Mouse (Mus musculus): ENCODE data around the gene Tmem94.
"Not testable (repeated sequence)": the region's sequence is repeated elsewhere in the genome, so short reads cannot be mapped to it uniquely, and the experiment has no call there.

Gene Tmem94

DNA sequence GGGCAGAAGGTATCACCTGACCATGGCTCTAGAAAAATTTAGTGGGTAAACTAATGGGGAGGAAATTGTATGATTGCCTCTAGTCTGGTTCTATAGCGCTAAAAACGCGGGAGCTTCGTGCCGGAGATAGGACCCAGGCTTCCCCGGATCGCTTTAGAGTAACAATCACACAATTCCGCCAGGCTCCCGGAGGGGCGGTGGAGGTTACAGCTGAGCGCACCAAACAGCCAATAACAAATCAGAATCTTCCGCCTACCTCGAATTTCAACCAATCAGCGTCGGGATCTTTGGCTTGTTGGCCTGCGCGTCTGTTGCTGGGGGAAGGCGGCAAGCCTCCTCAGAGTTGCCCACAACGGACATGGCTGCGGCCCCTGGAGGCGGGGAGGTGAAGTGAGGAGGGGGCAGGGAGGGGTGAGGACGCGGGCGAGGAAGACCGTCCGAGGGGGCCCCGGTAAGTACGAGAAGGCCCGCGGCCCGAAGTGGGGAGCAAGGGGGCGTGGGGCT lies at the start of gene Tmem94:
TSS of gene Tmem94 (plus strand) at position 331 of the 504 bp plus-strand sequence.
- DNase-seq: peak; percentile 94 to 97

DNA sequence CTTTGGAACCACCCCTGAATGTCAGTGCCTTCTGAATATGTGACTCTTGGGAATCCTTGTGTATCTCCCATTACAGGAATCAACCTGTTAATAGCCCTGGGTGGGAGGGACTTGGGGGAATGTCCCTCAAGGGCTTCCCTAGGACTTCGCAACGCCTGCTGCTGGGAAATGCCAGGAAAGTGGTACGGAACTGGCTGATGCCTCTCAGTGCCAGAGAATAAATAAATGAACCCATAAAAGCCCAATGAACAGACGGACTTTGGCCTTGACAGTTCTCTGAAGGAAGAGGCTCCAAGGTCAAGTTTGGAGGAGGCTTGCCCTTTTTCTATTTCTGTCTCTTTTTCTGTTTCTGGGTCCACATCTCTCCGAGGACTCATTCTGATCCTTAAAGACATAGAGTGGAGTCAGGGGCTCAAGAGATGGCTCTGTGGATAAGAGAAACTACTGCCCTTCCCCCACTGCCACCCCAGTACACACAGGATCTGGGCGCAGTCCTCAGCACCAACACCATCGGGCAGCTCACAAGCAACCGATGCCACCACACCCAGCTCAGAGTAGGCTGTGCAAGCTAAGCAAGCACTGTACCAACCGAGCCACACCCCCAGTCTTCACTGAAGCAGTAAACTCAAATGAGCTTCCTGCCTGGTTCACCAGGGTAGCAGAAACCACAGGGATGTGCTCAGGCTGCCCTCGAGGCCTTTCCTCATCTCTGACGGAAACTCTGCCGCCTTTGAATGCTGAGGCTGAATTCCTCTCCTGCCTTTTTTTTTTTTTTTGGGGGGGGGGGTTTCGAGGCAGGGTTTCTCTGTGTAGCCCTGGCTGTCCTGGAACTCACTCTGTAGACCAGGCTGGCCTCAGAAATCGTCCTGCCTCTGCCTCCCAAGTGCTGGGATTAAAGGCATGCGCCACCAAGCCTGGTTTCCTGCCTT lies 48.6 kb upstream of the Tmem94 start:
- no peak for DNase-seq

DNA sequence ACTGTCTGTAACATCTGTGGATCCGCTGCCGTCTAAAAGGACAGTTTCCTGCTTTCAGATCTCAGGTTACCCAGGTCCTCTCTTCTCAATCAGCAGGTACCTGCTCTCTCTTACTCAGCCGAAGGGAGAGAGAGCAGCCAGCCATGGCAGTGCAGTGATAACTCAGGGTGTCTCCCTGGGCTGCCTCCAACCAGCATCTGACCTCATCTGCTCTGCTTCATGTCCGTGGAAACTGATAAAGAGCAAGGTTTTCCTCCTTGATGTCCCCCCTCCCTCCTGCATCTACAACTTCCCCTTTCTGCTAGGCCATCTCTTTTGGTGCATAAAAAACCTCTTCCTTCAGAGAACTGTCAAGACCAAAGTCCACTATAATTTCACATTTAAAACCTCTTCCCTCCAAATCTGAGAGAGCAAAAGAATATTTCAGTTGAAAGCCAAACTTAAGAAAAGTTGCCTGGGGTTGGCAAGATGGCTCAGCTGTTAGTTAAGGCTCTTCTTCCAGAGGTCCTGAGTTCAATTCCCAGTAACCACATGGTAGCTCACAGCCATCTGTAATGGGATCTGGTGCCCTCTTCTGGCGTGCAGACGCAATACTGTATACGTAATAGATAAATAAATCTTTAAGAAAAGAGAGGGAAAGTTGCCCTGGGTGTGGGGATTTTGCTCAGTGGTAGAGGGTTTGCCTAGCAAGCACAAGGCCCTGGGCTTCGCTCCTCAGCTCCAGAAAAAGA lies 47.4 kb upstream of the Tmem94 start:
- no peak for DNase-seq

DNA sequence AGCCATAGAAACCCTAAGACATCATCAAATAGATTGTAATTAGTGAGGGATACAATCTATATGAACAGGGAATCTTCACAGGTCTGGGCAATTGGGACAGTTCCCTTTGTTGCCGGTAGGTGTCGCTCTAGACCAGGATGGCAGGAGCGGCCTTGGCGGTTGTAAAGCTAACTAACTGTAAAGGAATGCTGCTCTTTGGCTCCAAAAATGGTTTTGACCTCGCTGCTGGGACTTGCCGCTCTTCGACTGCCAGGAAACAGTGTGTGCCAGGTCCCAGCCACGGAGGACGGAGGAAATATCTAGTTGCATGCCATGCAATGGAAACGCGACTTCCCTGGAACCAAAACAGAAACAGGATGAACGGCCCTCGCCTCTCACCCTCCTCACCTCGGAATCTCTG lies 42.6 kb upstream of the Tmem94 start:
- peak; percentile 87 to 92 for DNase-seq

DNA sequence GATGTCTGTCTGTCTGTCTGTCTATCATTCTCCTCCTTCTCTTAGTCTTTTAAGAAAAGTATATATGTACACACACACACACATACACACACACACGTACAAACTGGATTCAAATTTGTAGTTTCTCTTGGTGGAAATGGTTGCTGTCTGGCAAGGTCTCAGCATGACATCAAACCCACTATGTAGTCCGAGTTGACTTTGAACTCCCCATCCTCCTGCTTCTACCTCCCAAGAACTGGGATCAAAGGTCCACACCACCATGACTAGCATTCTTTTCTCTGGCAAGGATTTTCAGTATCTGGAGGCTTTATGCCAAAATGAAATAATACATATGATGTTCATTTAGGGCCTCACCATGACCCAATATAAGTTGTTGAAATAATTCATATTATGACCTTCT lies 42.0 kb upstream of the Tmem94 start:
- no peak for DNase-seq

DNA sequence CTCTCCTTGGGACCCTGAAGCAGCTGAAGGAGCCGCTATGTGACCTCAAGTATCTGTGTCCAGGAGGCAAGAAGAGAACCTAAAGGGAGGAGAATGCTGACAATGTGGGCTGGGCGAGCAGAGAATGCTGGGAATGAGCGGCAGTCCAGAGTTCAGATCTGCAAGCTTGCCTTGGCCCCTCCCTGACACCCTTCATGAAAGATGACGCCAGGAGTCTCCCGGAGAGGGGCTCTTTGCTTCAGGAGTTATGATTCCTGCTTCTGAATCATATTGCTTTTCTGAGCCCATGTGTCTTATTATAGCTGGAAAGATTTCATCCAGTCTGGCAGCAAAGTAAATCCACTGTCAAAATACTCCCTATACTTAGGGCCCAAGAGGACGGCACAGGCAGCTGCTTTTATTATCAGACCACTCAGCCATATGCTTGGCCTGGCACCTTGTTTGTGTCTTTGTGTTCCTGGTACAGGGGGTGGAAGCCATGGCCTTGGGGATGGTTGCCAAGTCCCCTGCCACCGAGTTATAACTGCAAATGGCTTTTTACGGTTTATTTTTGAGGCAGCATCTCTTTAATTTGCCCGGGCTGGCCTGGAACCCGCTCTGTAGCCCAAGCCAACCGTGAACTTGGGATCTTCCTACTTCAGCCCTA lies 31.1 kb upstream of the Tmem94 start:
- no peak for DNase-seq

DNA sequence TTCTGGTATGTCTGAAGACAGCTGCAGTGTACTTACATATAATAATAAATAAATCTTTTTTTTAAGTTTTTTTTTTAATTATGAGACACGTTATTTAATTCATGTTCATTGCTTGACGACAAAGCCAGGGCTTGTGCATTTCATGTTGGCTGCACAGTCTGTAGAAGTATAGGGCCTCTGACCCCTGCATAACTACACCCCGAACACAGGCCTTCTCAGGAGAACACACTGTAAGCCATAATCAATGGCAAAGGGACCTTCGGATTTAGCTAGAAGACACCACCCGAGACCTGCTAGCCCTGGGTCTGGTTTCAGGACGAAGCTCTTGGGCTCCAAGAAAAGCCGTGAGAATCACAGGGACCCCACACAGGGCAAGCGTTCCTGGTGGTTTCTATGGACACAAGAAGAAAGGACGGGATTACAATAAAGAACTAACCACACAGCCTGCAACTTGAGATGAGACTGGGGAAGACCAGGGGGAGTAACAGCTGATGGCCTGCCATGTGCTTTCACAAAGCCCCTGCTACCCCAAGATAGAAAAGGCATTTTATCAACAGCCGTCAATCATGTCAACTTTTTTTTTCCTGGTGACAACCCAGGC lies 27.5 kb upstream of the Tmem94 start:
- no peak for DNase-seq

DNA sequence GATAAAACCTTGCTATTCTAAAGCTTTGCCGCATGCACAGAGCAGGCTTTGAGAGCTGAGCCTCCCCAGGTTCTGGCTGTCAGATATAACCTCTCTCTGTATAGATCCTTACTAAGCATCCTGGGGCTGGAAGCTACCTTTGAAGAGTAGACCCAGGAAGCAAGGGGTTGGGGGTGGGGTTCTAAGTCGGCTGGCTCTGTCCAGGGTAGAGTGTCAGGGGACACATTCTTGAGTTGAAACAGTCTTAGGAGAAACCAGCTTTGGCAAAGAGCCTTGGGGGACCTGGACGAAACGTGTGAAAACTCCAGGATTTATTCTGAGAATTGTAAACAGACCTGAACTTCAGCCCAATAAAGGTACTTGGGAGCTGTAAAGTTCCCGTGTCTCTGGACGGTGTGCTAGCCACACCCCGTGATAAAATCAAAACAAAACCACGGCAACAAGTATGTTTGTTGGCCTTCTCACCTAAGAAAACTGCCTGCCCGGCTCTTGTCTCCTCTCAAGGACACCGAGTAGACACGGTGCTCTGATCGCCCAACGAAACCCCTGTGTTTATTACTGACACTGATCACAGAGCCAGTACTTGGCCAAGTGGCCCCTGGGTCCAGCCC lies 26.9 kb upstream of the Tmem94 start:
- DNase-seq: no peak

DNA sequence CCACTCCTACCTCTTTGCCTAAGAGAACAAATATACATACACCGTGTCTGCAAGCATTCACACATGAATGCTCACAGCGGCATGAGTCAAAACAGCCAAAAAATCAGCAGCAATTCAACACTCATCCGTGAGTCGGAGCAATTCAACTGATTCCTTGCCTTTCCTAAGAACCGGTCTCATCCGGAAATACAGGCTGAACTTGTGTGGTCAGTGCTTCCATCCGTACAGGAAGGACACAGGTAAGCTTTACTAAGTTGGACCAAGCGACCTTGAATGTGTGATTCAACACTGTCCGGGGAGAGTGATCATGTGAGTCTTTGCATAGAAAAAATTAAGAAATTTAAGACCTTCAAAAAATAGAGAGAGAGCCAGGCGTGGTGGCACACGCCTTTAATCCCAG lies 24.2 kb upstream of the Tmem94 start:
- DNase-seq: no peak

DNA sequence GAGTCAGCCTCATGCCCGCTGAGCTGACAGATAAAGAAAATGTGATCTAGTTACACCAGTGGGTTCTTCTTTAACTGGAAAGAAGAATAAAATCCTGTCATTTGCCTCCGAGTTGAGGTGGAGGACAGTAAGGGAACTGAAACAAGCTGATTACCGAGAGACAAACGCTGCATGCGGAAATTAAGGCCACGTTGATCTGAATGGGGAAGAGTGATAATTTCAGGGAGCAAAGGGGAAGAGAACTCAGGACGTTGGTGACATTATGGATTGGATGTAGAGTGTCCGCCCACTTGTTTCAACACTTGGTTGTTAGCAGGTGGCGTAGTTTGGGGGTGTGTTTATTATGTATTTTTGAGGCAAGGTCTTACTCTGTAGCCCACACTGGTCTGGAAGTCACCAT lies 22.3 kb upstream of the Tmem94 start:
- no peak for DNase-seq

DNA sequence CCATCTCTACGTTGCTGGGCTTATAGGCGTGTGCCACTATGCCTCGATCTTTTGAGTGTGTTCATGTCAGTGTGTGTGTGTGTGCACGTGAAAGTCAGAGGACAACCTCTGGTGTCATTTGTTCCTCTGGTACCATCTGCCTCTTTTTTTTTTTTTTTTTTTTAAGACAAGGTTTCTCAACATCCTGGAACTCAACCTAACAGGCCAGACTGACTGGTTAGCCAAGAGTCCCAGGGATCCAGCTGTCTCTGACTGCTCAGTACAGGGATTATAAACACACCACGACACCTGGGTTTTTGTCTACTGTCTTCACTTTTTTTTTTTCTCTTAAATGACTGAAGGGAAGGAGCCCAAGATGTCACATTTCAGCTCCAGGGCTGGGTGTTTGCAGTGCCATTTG lies 20.8 kb upstream of the Tmem94 start:
- DNase-seq: no peak

DNA sequence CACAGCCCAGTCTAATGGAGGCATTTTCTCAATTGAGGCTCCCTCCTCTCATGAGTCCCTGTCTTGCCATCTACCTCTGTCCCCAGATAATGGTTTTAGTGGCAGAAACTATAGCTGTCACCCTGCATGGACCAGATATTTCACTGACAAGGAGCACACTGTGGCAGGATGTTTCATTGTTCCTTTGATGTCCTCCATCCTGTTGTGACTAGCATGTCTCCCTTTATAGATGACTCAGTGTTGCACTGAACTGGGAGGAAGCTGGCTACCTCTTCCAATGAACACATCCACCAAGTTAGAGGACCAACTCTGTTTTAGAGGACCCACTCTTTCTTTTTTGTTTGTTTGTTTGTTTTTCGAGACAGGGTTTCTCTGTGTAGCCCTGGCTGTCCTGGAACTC lies 19.1 kb upstream of the Tmem94 start:
- DNase-seq: no peak

DNA sequence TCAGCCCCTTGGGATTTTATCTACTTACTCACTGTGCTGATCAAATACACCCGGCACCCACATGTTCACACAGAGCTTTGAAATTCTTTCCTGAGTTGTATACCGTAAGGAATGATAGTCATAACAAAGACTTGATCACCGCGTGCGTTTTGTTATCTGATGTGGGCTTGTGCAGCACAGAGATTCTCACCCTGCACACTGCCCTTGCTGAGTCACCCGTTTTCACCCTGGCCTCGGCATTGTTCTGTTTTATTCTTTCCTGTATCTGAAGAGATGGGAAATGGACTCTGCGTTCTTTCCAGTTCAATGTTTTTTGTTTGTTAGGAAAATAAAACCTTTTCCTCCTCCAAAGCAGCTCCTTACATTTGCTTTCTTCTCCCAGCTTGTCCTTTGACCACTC lies 18.5 kb upstream of the Tmem94 start:
- DNase-seq: no peak

DNA sequence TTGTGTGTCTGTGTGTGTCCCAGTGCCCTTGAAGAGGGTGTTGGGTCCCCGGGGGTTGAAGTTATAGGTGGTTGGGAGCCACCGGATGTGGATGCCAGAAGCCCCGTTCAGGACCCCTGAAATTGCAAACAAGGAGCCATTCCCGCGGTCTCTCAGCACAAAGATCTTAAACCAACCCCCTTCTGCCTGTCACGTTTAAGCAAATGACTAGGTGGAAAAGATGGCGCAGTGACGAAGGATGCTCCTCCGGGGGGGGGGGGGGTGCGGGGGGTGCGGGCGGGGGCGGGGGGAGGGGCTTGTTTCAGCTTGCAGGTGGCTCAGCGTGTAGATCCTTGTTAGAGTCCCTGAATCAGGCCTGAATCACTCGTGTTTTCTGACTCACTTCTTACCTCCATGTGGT lies 17.9 kb upstream of the Tmem94 start:
- DNase-seq: no peak

DNA sequence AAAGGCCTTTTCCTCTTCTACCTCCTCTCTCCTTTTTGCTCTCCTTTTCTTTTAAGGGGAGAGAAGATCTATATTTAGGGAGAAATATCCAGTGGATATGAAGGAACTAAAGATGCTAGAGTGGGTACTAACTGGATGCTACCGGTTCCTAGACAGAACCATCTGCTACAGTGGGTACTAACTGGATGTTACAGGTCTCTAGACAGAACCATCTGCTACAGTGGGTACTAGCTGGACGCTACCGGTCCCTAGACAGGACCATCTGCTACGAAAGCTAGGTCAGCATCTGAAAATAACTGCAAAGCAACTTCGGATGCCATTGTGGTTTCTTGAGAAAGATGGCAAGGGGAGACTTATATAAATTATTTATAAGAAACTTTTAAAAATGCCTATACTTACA lies 15.4 kb upstream of the Tmem94 start:
- DNase-seq: peak; percentile 17 to 43

DNA sequence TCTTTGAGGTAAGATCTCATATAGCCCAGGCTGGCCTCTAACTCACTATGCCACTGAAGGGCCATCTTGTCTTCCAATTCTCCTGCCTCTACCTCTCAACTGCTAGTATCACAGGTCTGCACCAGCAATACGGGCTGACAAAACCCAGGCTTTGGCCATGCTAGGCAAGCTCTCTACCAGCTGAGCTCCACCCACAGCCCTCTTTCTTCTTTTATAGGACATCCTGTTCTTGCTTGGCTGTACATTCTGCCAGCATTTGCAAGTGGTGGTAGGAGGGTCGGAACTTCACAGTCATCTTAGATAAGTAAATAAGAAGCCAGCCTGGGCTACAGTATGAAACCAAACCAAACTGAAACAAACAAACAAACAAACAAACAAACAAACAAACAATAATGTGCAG lies 13.5 kb upstream of the Tmem94 start:
- no peak for DNase-seq

DNA sequence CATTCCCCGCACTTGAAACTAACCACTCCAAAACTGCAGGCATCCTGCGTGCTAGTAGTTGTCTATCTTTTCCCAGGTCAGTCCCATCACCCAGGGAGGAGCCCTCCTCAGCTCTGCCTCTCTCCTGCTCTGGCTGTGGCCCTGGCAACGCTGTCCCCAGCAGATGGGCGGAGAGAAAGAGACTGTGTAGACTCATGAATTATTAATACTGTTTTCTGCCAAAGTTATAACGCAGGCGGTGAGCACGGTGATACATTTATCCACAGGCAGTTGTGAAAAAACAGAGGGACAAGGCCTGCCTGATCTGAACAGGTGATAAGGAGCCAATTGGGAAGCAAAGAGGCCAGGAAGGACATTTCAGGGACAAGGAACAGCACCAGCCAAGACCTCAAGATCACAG lies 12.6 kb upstream of the Tmem94 start:
- no peak for DNase-seq

DNA sequence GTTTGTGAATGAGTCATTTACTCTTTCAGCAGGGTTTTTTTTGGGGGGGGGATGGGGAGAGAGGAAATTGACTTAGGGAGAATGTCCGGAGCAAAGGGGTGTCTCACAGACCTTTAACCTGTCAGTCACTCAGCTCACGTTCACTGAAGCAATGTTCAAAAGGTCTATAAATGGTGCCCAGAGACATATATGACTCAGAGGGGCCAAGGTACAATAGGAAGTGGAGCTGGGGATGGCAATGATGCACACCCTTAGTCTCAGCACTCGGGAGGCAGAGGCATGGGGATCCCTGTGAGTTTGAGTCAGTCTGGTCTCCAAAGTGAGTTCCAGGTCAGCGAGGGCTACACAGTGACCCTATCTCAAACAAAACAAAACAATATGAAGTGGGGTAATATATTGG lies 11.7 kb upstream of the Tmem94 start:
- no peak for DNase-seq

DNA sequence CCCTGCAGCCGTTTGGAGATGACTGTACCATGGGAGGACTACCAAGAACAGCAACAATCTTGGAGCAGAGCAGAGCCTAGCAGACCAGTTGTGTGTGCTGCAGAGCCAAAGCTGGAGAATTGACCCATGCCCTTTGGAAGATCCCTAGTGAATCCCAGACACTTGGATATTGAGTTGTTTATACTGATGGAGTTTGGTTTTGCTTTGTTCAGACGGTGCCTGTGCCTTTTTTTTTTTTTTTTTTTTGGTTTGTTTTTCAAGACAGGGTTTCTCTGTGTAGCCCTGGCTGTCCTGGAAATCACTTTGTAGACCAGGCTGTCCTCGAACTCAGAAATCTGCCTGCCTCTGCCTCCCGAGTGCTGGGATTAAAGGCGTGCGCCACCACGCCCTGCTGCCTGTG lies 3.1 kb upstream of the Tmem94 start:
- not testable (repeated sequence) for DNase-seq

DNA sequence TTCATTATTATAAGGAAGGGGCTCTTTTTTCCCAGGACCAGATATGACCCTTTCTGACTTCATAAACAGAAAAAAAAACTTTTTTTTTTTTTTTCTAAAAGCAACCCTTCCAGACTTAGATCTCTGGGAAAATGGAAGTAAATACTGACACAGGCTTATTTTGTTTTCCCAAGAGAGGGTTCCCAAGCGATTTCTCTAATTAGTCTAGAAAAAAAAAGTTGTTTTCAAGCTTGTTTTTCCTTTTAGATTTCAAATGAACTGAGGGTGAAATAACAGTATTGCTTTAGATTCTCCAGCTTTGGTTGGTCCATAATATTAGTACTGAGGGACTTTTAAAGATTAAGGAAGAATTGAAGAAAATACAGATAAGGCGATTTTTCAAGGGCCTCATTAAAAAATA lies 535 bp upstream of the Tmem94 start:
- no peak for DNase-seq

DNA sequence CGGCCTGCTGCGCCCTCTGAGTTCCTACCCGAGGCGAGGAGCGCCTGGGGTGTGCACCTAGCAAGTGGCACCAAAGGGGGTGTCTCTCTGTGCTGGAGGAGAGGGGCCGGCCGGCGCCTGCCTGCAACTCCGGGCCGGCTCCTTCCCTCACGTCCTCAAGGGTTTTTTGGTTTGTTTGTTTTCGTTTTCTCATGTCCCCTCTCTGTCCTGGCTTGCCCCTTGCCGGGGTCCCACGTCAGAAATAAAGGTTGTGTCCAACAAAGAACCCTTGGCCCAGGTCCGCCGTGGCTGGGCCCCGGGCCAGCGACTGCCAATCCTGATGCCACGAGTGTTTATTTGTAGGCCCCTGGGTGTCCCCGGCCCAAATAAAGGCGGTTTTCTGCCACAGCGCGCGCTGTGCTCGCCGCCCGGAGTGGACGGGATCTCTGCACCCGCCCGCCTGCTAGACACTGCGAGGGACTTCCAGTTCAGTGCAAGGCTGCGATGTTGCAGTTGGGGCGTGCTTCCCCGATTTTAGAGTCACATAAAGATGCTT lies 441 bp downstream of the Tmem94 start:
- DNase-seq: peak; percentile 59 to 72

DNA sequence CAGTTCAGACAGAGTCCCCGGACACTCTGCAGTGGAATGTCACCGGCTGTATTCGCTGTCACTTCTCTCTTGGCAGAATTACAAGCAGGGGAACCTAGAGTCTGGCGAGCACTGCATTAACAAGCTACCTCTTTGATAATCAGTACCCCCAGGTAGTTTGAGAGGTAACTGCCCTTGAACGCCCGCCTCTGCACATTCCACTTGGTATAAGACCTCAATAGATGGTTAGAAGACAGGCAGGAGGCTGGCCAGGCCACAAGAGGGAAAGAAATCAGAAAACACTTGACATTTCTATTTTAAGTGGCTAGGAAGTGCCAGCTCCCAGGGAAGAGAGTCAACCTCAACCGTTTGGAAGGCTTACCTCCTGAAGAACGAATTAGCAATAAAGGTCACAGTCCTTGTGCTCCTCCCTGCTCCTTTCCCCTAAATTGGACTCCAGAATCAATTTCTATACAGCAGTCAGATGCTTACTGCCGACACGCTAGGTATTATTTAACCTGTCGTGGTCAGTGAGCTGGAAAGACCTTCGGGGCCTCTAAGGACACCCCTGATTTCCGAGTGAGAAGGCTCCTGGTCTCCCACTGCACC lies 1.2 kb downstream of the Tmem94 start:
- peak; percentile 28 to 46 for DNase-seq
